Mouse (Mus musculus) midbrain, postnatal 0 days (tissue): Measurements from ENCODE around the gene Pknox1. TPM values are rescaled to one million over a fixed set of nuclear protein-coding genes. Genes with fewer than 3 reads are reported as not detected.
"Not testable (repeated sequence)": the region's sequence is repeated elsewhere in the genome, so short reads cannot be mapped to it uniquely, and the experiment has no call there.

Experiments used
- ATAC-seq: fragments of 200-750 bp; cut with Nextera tagmentation; 2 replicates; pipeline ENCODE4 v1.8.0; 2017; ENCODE audit warnings: moderate number of reproducible peaks, mild to moderate bottlenecking, moderate TSS enrichment, moderate library complexity; ENCODE audit not compliant: low FRiP score
- DNase-seq: peaks from one replicate; pipeline ENCODE4 v3.0.0-alpha.2; 2015; ENCODE audit warnings: low spot score
- H3K27ac ChIP-seq: fragments of 300-500 bp; sonication (generic); 2 replicates; pipeline ENCODE4 v1.5.1; 2014; ENCODE audit warnings: low read depth, mild to moderate bottlenecking, low read length, mixed read lengths
- H3K27me3 ChIP-seq: fragments of 300-500 bp; sonication (generic); 2 replicates; pipeline ENCODE4 v1.6.1; 2014; ENCODE audit warnings: low read length, control low read depth, mixed read lengths; ENCODE audit not compliant: insufficient read depth
- H3K36me3 ChIP-seq: fragments of 300-500 bp; sonication (generic); 2 replicates; pipeline ENCODE4 v1.6.1; 2014; ENCODE audit warnings: low read length, control low read depth, mixed read lengths; ENCODE audit not compliant: insufficient read depth
- H3K4me1 ChIP-seq: fragments of 300-500 bp; sonication (generic); 2 replicates; pipeline ENCODE4 v1.6.1; 2014; ENCODE audit warnings: mild to moderate bottlenecking, control low read depth, antibody characterized with exemption, low read length, mixed read lengths; ENCODE audit not compliant: insufficient read depth
- H3K4me2 ChIP-seq: fragments of 300-500 bp; sonication (generic); 2 replicates; pipeline ENCODE4 v1.6.1; 2014; ENCODE audit warnings: low read depth, mild to moderate bottlenecking, low read length, mixed read lengths; ENCODE audit not compliant: poor library complexity, severe bottlenecking
- H3K4me3 ChIP-seq: fragments of 300-500 bp; sonication (generic); 2 replicates; pipeline ENCODE4 v1.5.1; 2014; ENCODE audit warnings: low read depth, mild to moderate bottlenecking, low read length, moderate library complexity
- H3K9ac ChIP-seq: fragments of 300-500 bp; sonication (generic); replicated peaks from 2 replicates; pipeline ENCODE4 v1.6.1; 2014; ENCODE audit warnings: mild to moderate bottlenecking, low read length, moderate library complexity, mixed read lengths; ENCODE audit not compliant: poor library complexity, severe bottlenecking
- H3K9me3 ChIP-seq: fragments of 300-500 bp; sonication (generic); 2 replicates; pipeline ENCODE4 v1.6.1; 2016; ENCODE audit warnings: low read length, control low read depth
- CTCF ChIP-seq: IDR thresholded peaks from 2 replicates; pipeline ENCODE4 v1.5.1; 2016; ENCODE audit warnings: antibody characterized with exemption, mild to moderate bottlenecking
- WGBS: fragments of 180-500 bp; shearing (Covaris S2); extraction: QIAGEN DNeasy Blood & Tissue Kit; methylation state at CpG from one replicate; pipeline ENCODE4 v1.1.7; 2014; 5-methylcytosine and 5-hydroxymethylcytosine counted together
- polyA plus RNA-seq: library from polyadenylated mRNA; unstranded; fragments of >200 nt; fragmentation: Nextera tagmentation; extraction: Ambion mirVana; gene quantifications from 2 replicates; pipeline ENCODE4 v1.2.1, GENCODE M21; 2015
- total RNA-seq: library from RNA; depleted of rRNA; stranded (reverse); fragments of >200 nt; gene quantifications from 2 replicates; pipeline ENCODE4 v1.2.3, GENCODE M21; 2014

Gene Pknox1
- total and polyA plus RNA-seq, 2 experiments from 2014 or later, result 14.3 to 18.3 TPM

DNA sequence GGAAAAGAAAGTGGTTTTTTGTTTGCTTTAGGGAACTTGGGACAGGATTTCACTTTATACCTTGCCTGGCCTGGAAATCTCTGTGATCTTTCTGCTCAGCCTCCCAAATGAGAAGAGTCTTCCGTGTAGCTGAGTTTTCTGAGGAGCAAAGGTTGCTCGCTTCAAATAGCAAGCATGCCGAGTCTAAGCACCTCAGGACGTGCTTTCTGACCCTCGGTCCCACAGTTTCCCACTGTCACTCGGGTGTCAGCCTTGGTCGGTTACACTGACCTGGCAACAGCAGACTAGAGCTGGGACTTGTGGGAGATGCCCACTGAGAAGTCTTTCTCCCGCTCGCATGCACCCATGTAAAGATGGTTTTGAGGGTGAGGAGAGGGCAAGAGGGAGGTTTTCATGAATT, 33.4 kb downstream of the Pknox1 start:
- Histone ChIP-seq H3K36me3 (peaks cover 32% of the 10 kb centered on the region), H3K4me1 (no peaks in the 10 kb centered on the region), H3K4me3 (no peak overlapping the region), H3K9ac (no peak overlapping the region), H3K27me3 (no peaks in the 10 kb centered on the region), H3K9me3 (no peaks in the 10 kb centered on the region), H3K4me2 (no peak overlapping the region), H3K27ac (no peak overlapping the region)
- no peak for TF ChIP-seq CTCF
- DNase-seq (no peak), ATAC-seq (no peak)
- WGBS, result 90% methylated on average over 9 of the region's 9 CpGs

DNA sequence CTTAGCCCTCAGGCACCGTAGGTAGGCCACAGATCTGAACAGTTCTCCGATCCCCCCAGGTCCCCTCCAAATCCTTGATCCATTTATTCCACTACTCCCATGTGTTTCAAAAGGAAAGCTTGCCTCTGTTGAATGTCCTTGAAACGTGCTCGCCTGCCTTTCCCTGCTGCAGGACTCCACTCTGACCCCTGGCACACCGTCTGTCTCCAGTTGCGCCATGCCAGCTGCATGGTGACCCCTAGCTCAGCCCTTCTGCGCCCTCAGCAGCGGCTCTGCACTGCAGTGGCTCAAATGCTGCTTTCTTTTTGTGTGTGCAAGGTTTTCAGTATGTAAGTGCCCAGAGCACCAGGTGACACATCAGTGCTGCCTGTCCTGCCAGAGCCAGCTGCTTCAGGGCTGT, 34.1 kb downstream of the Pknox1 start:
- no peak overlapping the region for H3K4me3 ChIP-seq
- peaks cover 36% of the 10 kb centered on the region for H3K36me3 ChIP-seq
- WGBS, result 91% methylated on average over 8 of the region's 8 CpGs
- DNase-seq (no peak), ATAC-seq (no peak)
- no peaks in the 10 kb centered on the region for H3K9me3 ChIP-seq
- no peak overlapping the region for H3K27ac ChIP-seq
- H3K27me3 ChIP-seq, result no peaks in the 10 kb centered on the region
- no peak overlapping the region for H3K9ac ChIP-seq
- H3K4me1 ChIP-seq, result no peaks in the 10 kb centered on the region
- TF ChIP-seq CTCF, result no peak
- no peak overlapping the region for H3K4me2 ChIP-seq

DNA sequence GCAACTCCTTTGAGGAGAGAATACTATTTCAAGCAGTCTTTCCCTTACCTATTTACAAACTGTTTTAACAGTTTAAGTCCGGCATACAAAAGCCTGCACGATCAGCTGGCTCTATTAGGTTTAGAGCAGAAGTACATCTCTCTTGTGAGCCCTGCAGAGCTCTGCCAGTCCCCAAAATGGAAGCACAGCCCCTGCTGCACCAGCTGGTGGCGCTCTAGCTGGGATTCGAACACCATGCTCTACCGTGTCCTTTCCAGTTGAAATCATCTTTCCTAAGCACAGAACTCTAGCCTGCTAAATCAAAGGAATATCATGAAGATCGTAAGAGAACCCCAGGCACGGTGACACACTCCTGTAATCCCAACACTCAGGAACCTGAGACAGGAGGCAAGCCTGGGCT, 41.9 kb downstream of the Pknox1 start:
- Histone ChIP-seq H3K9ac (no peak overlapping the region), H3K4me2 (no peak overlapping the region), H3K4me1 (no peaks in the 10 kb centered on the region), H3K36me3 (peaks cover 15% of the 10 kb centered on the region), H3K27ac (no peak overlapping the region), H3K4me3 (no peak overlapping the region), H3K27me3 (no peaks in the 10 kb centered on the region), H3K9me3 (no peaks in the 10 kb centered on the region)
- no peak for DNase-seq
- no peak for ATAC-seq
- TF ChIP-seq CTCF, result peak; percentile 49
- 79% methylated on average over 7 of the region's 7 CpGs for WGBS

DNA sequence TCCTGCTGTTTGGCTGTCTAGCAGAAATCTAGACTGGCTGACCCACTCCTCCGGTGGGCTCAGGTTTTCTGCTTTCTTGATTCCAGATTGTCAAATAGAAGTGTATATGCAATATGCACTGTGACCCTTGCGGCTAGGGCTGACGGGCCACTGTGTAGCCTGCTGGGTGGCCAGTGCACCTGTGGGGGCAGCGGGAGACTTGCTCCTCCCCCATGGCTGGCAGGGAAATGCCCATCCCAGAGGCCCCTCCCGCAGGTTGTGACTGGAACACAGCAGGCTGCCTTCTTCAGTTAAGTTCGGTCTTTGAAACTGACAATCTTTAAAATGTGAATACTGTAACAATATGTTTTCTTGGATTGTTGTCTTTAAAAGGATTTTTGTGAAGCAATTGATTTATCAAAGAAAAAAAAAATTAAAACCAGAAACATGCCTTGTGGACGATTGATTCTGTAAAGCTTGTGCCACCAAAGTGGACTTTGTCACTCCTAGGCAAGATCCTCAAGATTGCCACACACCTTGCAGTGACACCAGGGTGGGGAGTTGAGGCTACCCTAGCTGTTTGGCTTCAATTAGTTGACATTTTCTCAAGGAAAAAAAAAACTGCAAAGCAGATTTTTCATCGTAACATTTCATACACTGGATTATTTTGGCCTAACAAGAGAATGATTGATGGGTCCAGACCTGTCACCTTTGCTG, 42.9 kb downstream of the Pknox1 start:
- no peaks in the 10 kb centered on the region for H3K9me3 ChIP-seq
- no peaks in the 10 kb centered on the region for H3K27me3 ChIP-seq
- 80% methylated on average over 8 of the region's 8 CpGs for WGBS
- H3K27ac ChIP-seq, result no peak overlapping the region
- H3K36me3 ChIP-seq, result peaks cover 12% of the 10 kb centered on the region
- H3K4me3 ChIP-seq, result no peak overlapping the region
- H3K4me2 ChIP-seq, result no peak overlapping the region
- DNase-seq, result no peak
- TF ChIP-seq CTCF, result no peak
- no peak for ATAC-seq
- H3K9ac ChIP-seq, result no peak overlapping the region
- no peaks in the 10 kb centered on the region for H3K4me1 ChIP-seq

DNA sequence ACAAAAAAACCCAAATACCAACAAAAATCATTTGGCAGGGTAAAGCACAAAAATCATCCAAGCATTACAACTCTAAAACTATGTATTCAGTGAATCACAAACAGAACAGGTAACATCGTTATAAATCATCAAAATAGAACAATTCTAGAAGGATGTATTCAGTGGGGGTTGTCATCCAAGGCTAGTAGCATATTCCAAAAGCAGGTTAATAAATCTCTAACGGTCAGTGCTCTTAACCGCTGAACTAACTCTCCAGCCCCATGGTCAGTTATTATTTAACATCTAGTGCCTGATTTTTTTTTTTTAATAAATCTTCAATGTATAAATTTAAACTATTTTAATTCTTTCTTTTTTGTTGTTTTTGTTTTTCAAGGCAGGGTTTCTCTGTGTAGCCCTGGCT, 44.6 kb downstream of the Pknox1 start:
- not testable (repeated sequence) for H3K27ac ChIP-seq, H3K36me3 ChIP-seq, H3K27me3 ChIP-seq, H3K4me3 ChIP-seq, DNase-seq, H3K4me2 ChIP-seq, H3K9ac ChIP-seq, H3K4me1 ChIP-seq, H3K9me3 ChIP-seq, ATAC-seq
- WGBS, result 97% methylated on average over 3 of the region's 3 CpGs

DNA sequence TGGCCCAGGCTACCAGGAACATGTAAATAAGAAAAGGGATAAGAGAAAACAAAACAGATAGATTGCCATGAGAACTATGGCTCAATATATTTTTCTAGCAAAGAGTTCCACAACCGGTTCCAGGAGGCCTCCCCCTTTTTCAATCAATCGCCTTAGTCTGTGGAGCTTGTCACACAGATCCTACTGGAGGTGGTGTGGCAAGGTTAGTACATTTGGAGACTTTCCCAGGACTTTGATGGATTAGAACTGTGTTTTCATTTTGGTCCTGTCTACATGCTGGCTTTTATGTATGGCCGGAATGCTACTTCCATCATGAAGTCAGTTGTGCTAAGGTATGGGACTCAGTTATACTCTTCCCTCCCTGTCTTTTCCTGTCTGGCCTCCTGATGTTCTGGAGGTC, 45.4 kb downstream of the Pknox1 start:
- DNase-seq, result no peak
- no peak for TF ChIP-seq CTCF
- Histone ChIP-seq H3K9ac (no peak overlapping the region), H3K9me3 (no peaks in the 10 kb centered on the region), H3K4me2 (no peak overlapping the region), H3K4me3 (no peak overlapping the region), H3K4me1 (no peaks in the 10 kb centered on the region), H3K36me3 (peaks cover 2% of the 10 kb centered on the region; the same call in 1 of the 2 replicates), H3K27ac (no peak overlapping the region), H3K27me3 (no peaks in the 10 kb centered on the region)
- WGBS, result 86% methylated on average over 3 of the region's 3 CpGs
- no peak for ATAC-seq
